Mouse (Mus musculus) CD4-positive helper T cell, adult 2 months (primary cell): ENCODE measurements at regions not wholly inside any gene's neighbourhood (a gene's known extent, or its start where the extent isn't known, plus 50 kb on each side); places are given as distances from the start of the nearest gene placed in this dataset.

Experiments used
- DNase-seq: peaks from one replicate; pipeline ENCODE4 v3.0.0-alpha.2; 2012; ENCODE audit warnings: low read depth, missing footprints, low spot score

DNA sequence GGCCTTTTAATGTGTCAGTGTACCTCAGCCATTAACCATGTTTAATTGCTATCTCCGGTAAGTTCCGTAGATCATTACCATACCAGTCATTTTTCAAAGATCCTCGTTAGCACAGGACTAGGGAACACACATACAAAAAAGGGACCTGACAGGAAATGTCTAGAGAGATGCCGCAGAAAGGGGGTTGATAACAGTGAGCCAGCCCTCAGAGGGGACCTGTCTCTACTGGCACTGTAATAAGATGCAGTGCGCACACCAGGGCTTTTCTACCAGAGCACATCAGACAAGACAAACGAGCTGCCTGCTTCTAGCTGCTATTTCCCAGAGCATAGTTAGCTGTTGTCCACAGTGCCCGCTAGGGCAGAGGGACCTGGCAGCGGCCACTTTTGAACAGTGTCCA is 199.1 kb downstream of the Sox11 start:
- no peak for DNase-seq

DNA sequence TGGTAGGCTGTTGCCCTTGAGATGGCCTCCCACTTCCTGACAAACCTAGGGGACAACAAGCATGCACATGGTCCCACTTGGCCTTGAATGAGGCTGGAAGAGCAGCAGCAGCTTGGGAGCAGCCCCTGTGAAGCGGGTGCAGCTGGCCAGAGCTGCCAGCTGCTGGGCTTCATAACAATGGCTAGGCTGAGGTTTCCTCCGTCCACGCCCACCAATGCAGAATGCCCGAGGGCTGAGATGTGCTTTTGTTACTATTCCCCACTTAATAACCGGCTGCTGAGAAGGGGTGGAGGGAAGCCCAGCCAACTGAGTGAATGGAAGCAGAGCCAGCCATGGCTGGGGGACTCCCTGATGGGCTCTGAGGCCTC is 202.1 kb downstream of the Sox11 start:
- DNase-seq: no peak

DNA sequence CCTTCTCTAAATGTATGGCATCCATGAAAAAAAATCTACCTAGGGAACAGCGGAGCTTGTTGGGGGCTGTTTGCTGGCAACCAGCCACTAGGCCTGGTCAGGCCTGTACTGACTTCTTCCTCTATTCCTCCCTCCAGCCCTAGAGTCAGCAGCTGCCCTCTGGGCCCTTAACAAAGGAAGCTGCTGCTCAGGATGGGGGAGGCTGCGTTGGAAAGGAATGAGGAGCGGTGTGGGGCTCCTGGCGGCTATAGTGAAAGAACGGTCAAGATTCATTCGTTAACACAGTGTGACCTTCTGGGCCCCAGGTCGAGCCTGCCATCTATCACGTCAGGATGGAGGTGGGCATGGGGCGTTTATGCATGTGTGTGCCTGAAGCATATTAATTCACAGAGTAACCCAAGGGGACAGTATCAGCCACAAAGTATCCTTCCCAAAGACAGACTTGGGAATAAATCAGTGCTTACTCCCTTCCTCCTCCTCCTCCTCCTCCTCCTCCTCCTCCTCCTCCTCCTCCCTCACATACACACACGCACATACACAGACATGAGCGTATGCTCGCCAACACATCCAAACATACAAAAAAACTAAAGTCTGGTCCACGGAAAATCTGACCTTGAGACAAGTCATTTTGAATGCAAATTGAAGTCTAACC is 202.6 kb downstream of the Sox11 start:
- no peak for DNase-seq

DNA sequence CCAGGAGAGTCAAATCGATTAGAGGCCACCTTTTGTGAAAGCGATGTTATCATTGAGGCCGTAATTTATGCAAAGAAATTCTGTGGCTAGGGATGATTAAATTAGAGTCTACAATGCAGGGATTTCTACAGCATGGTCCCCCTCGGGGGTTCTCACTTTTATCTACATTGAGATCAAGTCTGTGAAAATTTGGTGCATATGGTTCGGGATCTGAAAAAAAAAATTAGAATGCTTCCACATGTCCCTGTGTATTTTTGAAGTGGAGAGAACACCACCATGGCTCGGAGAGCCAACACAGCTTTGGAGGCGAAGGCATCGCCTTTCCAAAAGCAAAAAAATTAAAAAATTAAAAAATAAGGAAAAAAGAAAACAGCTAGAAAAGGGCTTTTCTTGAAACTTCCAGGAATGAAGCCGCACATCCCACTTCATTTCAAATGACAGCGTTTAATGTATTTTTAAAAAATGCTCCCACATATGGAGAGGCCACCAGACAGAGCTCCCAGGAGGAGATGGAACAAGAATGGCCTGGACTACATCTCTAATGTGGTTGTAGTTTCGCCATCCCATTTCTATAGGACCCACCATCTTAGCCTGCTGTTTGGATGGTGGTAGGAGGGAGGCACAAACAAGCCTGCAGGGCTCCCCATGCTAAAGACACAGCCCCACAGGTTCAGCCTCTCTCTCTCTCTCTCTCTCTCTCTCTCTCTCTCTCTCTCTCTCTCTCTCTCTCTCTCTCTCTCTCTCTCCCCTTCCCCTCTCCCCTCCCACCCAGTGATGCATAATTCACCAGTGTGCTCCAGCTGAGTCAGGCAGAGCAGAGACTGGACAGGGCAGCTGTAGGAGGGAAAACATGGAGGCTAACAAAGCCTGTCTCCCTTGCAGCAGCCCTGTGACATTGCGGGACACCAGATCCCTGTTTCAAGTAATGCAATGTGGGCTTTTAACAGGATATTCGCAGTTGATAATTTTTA is 203.4 kb downstream of the Sox11 start:
- DNase-seq: no peak

DNA sequence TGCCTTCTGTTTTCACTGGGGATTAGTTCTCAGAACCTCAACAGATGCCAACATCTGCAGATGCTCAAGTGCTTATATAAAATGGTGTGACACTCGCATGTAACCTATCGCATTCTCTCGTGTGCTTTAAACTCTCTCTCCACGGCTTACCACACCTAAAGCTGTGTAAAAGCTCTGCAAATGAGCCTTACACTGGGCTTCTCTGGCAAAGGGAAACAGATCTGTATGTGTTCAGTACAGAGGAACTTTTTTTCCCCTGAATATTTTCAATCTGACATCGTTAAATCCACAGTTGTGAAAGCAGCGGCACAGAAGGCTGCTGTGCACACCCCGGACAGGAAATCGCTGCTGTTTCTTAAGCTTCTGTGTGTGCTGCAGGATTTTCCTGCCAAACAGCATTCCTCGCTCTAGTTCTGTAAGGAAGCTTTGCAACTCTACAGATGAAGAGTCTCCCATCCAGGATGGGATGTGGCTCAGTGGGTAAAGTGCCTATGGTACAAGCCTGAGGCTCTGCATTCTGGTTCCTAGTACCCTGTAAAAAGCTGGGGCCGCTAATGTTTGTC is 206.3 kb downstream of the Sox11 start:
- DNase-seq: no peak

DNA sequence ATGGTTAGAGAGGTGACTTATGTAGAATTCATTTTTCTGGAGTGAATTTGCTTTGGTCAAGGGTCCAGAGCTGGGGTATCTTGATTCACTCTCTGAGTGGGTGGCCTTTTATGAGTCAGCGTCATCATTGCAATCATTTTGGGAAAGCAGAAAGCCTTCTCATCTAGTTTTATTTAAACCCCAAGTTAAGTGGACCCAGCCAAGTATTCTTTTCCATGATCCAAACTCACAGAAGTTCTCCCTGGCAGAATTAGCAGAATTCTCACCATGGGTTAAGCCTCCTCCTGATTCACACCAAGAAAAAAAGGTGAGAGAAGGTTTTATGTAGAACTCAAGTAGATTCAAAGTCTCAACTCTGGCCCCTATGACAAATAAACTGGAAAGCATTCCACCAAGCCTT is 211.8 kb downstream of the Sox11 start:
- no peak for DNase-seq

DNA sequence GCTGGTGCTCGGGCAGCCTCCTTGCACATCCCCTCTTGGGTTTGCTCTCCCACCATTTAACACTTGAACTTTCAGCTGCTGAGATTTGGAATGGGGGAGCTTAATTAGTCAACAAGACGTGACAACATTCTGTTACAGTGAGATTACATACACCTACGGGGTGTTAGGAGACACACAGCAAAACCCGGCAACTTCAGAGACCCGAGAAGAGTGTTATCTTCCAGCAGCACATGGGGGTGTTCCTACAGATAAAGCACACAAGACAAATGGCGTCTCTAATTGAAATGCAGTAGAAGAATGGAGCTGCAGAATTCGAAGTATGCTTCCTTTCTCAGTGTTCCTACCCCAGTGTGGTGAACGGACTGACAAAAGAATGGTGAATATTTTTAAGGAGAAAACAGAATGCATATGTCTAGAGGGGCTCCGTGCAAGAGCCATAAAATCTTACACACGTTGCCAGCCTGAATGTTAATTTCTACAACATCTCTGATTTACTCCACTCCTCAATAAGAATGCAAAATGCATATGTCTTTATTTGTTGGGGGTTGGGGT is 215.2 kb downstream of the Sox11 start:
- DNase-seq: no peak

DNA sequence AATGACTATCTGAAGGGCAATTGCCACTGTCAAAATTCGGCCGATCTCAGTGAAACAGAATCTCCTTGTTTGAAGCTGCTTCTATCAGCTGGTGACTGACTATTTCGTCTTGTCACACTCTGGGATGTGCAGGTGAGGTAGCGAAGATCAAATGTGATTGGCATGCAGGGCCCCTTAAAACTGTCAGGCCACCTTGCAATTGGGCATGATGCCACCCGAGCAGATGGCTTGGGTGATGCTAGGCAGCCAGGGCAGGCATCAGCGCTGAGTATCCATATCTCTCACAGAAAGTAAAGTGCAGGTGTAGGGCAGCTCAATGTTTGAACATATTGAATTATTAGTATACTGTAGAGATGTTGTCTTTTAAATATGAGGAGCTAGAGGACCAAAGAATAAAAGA is 223.8 kb downstream of the Sox11 start:
- DNase-seq: no peak

DNA sequence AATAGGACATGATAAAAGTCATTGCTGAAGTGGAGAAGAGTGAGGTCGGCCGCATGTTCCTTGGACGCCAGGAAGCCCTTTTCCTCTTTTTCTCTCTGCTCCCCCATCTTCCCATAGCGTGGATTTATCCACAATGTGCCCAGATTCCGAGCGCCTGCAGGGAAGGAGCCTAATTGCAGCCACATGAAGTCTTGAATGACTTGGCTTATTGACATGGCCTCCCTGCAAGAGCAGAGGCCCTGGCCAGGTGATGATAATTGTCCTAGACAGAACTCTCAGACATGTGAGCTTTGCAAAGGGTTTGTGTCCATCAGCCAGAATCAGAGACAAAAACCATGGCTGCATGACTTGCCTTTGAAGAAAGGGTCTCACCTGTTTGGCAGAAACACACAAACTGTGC is 227.0 kb downstream of the Sox11 start:
- DNase-seq: no peak

DNA sequence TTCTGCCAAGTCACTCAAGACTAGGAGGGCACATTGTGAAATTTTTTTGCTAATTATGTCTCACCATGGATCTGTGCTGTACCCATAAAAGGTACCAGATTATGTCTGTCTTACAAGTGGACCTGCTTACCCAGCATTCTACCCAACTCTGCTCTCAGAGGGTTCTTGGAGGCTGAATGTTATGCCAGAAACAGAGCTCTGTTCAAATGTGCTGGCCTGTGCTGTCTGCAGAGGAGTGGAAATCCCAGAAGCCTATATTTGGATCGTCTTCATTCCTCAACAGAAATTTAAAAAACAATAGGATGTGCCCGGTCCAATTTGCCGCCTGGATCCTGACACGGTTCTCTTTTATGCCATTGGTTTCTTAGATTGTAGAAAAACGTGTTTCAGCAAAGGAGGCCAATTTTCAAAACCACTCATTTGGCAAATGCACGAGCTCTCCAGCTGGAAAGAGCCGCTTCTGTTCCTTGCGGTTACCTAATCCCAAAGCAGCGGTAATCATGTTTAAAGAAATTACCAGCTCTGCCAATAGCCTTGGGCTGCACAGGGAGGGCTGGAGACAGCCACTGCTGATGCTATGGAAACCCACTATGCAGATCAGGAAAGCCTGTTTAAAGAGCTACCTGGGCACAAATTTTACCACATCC is 237.3 kb downstream of the Sox11 start:
- no peak for DNase-seq

DNA sequence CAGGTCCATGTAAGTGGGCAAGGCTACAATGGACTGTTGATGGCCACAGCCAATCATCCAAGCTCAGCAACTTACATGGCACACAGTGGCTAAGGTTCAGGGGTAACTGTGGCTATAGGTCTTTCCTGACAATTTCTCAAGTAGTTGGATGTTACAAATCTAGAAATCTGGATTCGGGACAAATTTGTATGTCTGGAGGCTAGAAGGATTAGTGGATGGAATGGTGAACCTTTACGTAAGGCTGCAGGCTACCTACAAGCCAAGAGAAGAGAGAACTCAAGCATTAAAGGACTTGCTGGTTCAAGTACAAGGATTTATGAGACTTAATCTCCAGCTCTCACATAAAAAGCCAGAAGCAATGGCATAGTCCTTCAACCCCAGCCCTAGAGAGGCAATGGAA is 239.4 kb downstream of the Sox11 start:
- DNase-seq: no peak

DNA sequence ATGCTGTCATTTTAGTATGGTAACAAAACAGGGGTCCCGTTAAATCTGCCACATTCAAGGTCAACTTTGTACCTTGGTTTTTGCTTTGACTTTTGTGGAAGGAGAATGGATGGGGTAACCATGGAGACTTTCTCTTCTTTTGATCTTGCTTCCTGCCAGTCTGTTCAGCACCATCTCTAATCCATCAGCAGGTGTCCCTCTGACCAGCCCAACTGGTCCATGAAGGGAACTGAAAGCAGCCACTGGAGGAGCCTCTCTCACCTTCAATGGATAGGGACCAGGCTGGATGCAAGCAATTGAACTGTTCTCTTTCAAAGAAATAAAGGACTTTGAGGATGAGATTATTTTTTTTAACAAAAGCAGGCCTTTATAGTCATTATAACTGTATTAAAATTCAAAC is 253.2 kb downstream of the Sox11 start:
- no peak for DNase-seq

DNA sequence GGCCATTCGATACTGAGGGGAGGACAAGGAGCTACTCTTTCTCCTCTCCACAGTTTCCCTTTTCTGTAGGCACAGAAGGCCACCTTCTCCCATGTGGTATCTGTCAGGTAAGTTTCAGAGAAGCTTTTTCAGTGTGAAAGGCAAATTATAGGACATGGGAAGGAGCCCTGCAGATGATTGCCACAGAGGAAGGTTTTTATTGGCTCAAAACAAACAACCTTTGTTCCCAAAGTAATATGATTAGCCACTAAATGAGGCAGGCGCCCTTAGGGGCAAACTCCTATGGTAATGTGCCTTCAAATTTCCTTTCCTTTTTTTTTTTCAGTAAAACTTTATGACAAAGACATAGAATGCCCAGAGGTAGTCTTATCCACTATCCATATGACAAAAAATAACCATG is 256.5 kb downstream of the Sox11 start:
- DNase-seq: no peak

DNA sequence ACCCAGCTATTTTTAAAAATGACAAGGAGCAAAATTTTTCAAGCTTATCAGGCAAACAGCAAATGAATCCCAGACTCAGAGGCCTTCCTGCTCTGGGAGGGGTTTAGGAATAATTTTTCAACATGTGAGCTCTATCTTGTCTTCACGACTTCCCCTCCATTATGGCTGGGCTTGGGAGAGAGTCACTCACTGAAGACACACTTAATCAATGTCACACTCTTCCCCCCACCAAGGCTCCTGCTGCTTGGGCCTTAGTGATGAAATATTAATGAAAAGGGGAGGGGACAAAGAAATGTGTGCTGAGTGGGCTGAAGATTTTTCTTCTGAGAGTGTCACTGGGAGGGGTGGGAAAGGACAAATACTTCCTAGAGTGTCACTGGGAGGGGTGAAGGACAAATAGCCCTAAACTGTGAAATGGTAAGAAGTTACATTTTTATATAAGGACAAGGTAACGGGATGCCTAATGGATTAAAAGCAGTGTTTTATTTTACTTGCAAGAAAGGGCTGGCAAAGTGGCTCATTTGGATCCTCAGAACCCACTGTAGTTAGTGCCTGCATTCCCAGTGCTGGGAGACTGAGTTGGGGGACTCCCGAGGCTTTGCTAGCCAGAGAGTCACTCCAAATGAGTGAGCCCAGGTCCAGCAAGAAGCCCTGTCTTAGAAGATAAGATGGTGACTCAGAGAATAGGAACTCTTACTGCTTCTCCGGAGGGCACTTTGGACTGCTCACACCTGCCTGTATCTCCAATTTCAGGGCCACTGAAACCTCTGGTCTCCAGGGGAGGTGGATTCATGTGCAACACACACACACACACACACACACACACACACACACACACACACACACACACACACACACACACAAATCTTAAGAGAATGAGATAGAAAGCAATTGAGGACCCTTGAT is 258.5 kb downstream of the Sox11 start:
- no peak for DNase-seq

DNA sequence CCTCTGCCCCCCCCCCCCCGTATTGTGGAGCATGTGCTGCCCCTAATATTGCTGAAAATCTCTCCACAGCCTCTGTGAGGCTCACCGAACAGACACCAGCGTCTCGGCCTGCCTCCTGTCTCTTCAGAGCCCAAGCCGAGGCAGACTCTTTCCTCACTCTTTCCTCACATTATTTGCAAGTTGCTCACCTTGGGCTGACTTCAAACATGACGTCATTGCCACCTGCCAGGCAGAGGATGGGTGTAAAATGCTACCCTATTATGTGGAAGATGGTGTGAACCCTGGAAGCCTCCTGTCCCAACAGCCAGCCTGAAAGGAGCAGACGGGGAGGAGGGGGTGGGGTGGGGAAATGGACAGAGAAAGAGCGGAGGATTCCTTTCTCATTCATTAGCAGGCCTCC is 259.3 kb downstream of the Sox11 start:
- no peak for DNase-seq

DNA sequence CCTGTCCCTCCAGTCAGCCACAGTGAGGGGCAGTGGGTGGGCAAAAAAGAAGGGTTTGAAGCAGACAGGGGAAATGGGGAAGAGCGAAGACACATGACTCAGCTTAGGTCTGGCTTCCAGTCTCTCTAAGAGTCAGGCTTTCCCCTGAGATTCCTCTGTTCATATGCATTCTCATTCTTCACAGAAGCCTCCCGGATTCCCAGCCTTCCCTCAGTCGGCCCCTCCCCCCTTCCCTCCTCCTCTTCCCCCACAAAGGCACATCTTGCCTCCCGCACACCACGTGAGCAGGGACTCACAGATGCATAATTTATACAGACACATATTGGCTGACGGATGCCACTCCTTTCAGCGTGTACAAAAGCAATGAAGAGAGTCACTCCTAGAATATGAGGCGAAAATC is 259.8 kb downstream of the Sox11 start:
- DNase-seq: no peak

DNA sequence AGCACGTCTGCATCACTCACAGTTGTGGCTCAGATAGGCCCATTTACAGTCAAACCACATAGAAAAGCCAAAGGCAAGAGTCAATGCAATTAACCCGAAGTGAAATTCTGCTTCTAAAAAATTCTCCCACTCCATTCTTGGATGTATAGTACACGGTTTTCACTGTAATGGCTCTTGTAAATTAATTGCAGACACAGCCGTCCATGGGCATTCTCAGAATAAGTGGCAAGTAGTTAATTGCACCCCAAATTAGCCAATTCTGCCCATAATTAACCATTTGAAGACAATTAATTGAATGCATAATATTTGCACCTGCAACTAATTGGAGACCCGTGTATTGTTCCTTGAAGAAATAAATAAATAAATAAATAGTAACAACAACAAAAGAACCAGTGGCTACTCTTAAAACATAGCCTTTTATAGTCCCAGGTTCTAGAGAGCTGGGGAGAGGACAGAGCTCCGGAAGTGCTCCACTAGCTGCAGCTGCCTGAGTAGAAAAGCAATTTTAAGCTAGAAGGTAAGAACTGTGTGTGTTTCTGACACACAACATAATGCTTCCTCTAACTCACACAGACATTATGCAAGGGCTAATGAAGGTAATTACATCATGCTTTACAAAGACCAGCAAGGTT is 266.2 kb downstream of the Sox11 start:
- no peak for DNase-seq

DNA sequence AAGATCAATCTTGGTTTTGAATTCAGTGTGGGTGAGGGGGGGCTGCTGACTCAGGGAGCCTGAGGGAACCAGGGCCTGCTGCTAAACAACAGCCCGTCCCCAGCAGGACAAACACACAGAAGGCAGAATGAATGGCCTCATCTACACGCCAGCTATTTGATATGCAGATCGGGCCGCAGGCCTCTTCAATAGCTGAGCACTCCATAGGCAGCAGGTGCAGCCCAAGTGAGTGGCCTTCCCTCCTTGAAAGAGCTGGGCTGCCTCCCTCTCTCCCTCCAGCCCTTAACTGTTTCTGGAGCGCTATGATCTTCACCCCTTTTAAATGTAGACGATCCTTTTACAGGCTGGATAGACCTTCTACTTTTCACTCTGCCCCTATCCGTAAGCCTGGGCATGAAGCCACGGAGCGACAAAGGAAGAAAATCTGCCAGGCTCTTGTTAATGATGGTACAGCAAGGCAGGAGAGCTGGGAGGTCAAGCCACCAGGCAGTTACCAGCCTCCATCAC is 277.3 kb downstream of the Sox11 start:
- no peak for DNase-seq

DNA sequence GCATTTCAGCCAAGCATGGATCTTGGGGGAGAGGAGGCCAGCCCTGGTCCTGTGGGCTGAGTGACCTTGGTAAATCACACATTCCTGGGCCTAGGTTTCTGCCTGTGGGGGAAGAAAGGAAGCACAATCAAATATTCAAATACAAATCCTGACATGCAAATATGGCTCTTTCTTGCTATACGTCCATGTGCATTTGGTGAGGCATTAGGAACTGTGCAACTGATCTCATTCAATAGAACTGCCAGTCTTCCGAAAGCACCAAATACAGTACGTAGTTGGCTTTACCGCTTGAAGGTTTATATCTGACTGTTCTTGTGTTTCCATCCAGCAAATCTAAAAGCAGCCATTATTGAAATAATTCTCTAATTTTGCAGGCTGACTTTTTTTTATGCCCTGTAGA is 278.9 kb downstream of the Sox11 start:
- no peak for DNase-seq

DNA sequence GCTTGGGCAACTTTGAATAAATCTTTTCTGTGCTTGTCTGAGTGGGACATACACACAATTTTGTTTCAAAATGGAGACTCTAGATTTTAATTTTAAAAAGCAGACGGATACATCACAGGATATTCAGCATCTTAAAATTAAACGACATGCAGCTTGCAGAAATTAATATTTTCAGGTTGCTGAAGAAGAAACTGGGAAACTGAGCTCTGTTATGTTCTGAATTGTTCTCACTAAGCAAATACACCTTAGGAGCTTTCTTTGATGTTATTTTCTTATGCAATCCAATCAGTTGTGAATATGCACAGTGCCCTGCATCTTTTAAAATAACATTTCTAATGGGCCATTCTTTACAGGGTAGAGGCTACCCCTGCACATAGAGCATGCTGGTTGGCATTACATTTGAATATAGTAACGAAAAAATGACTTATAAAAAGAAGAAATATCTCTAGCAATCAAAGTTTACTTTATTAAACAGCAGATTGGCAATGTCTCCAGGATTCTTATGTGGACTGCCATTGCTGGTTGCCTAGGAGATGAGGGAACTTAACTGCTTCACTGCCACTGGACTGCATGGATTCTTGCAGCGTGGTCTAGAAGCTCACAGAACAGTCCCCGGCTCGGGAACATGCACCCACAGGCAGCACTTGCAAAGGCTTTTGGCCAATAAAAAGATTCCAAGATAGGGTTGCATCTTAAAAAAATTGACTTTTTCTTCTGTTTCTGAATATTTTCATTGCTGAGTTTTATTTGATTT is 279.7 kb downstream of the Sox11 start:
- DNase-seq: no peak
